Mouse (Mus musculus) small intestine, adult 2 months (tissue): Measurements from ENCODE around the gene Akap13.

Source experiments
- CTCF ChIP-seq: fragments of 200-500 bp; IDR thresholded peaks from 2 replicates; pipeline ENCODE4 v1.5.1; 2012; ENCODE audit warnings: low read depth, mild to moderate bottlenecking, control low read depth, inconsistent platforms, low read length, moderate library complexity, mixed read lengths; ENCODE audit not compliant: insufficient replicate concordance, insufficient read length; ENCODE audit errors: extremely low read depth
- POLR2A ChIP-seq: fragments of 200-500 bp; IDR thresholded peaks from 2 replicates; pipeline ENCODE4 v1.6.1; 2012; ENCODE audit warnings: low read depth, mild to moderate bottlenecking, control low read depth, inconsistent platforms, low read length, moderate library complexity

GRCm38 (mm10) chr7:75522226-75522625, 66.9 kb downstream of the Akap13 start:
- TF ChIP-seq POLR2A (no peak), CTCF (no peak)
